Mouse (Mus musculus) erythroblast, embryonic 14.5 days (primary cell): ENCODE measurements around the gene Hmgcs2. TPM values are rescaled to one million over a fixed set of nuclear protein-coding genes. Genes with fewer than 3 reads are reported as not detected.

Experiments
- H3K27me3 ChIP-seq: 2 replicates; pipeline ENCODE4 v1.6.1; 2012; ENCODE audit warnings: inconsistent platforms; ENCODE audit not compliant: control insufficient read depth
- H3K36me3 ChIP-seq: 2 replicates; pipeline ENCODE4 v1.6.1; 2012; ENCODE audit warnings: mild to moderate bottlenecking, inconsistent platforms; ENCODE audit not compliant: control insufficient read depth
- H3K4me1 ChIP-seq: 2 replicates; pipeline ENCODE4 v1.6.1; 2012; ENCODE audit warnings: inconsistent platforms; ENCODE audit not compliant: control insufficient read depth
- H3K4me3 ChIP-seq: replicated peaks from 2 replicates; pipeline ENCODE3; 2012; ENCODE audit warnings: moderate library complexity, mild to moderate bottlenecking, inconsistent platforms
- H3K9me3 ChIP-seq: 2 replicates; pipeline ENCODE4 v1.6.1; 2012; ENCODE audit warnings: low read length, inconsistent platforms, mixed read lengths; ENCODE audit not compliant: control insufficient read depth
- GATA1 ChIP-seq: IDR thresholded peaks from 2 replicates; pipeline ENCODE4 v1.6.1; 2012; ENCODE audit warnings: low read length, inconsistent platforms, mixed read lengths
- TAL1 ChIP-seq: IDR thresholded peaks from 3 replicates; pipeline ENCODE4 v1.6.1; 2012; ENCODE audit warnings: low read length, inconsistent platforms, mixed read lengths
- polyA plus RNA-seq: library from polyadenylated mRNA; stranded (reverse); fragments of >175 nt; gene quantifications from 2 replicates; pipeline ENCODE4 v1.2.3, GENCODE M21; 2012

Gene Hmgcs2
- polyA plus RNA-seq, 1 experiment: 0.08 TPM

GRCm38 (mm10) chr3:98267249-98267651, 13.0 kb upstream of the Hmgcs2 start:
- H3K36me3 ChIP-seq: no peaks in the 10 kb centered on the region
- no peaks in the 10 kb centered on the region for H3K4me1 ChIP-seq
- no peaks in the 10 kb centered on the region for H3K27me3 ChIP-seq
- no peak for TF ChIP-seq GATA1
- no peak overlapping the region for H3K4me3 ChIP-seq
- H3K9me3 ChIP-seq: no peaks in the 10 kb centered on the region

GRCm38 (mm10) chr3:98273623-98274398, 6.4 kb upstream of the Hmgcs2 start:
- H3K27me3 ChIP-seq: no peaks in the 10 kb centered on the region
- H3K4me1 ChIP-seq: peaks cover 3% of the 10 kb centered on the region; the same call in 1 of the 2 replicates
- H3K9me3 ChIP-seq: no peaks in the 10 kb centered on the region
- TF ChIP-seq GATA1: no peak
- no peaks in the 10 kb centered on the region for H3K36me3 ChIP-seq
- no peak overlapping the region for H3K4me3 ChIP-seq

- H3K36me3 ChIP-seq: no peaks in the 10 kb centered on the region; the same call in 1 of the 2 replicates
- no peak for TF ChIP-seq TAL1
- TF ChIP-seq GATA1: no peak
- no peaks in the 10 kb centered on the region for H3K9me3 ChIP-seq
- peaks cover 7% of the 10 kb centered on the region for H3K4me1 ChIP-seq
- no peak overlapping the region for H3K4me3 ChIP-seq
- no peaks in the 10 kb centered on the region for H3K27me3 ChIP-seq
Measured at GRCm38 (mm10) chr3:98279682-98280081, 553 bp upstream of the Hmgcs2 start.

DNA sequence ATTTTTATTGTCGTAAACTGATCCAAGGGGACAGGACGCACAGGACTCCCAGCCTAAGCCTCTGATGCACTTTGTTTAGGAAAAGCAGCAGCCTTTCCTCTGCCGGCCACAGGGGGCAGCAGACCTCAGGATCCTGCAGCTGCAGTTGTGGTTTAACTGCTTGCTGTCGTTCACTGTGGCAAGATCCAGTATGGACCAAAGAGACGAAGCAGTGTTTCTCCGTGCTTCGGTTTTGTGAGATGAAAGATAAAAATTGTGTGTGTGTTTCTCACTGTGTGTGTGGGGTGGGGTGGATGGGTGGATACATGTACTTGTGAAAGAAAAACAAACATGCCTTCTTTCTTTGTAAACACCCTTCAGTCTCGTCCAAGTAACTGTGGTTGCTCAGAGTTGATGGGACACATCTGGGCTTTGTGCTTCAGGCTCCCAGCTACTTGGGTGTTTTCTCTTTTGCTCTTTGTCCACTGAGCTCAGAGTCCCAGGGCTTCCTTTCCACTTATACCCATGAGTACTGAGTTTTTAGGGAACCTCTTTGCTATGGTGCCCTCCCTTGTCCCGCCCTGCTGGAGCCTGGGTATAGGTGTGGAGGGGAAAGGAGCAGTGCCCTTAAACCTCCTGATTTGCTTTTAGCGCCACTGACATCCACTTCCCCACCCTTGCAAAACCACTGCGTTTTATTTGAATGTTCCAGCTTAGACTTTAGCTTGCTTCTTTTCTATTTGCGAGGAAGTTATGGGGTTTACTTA, 871 bp downstream of the Hmgcs2 start:
- TF ChIP-seq GATA1: no peak
- TF ChIP-seq TAL1: no peak
- Histone ChIP-seq H3K36me3 (no peaks in the 10 kb centered on the region; the same call in 1 of the 2 replicates), H3K4me3 (peak overlapping the region; percentile 50), H3K27me3 (no peaks in the 10 kb centered on the region), H3K9me3 (no peaks in the 10 kb centered on the region), H3K4me1 (peaks cover 5% of the 10 kb centered on the region)

DNA sequence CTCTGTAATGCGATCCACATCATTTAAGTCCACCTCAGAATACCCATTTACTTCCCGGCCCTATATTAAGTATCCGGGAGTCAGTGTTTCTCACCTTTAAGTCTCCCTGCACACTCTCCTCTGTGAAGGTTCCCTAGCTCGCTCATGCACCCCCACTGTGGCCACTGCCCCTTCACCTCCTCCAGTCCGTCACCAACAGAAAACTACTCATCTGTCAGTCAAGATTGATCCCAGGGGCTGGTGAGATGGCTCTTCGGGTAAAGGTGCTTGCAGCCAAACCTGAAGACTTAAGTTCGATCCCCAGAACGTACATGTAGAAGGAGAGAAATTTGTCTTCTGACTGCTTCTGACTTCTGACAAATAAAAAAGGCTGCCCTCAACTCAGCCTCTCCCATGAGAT, 2.2 kb downstream of the Hmgcs2 start:
- Histone ChIP-seq H3K4me1 (peaks cover 5% of the 10 kb centered on the region), H3K27me3 (no peaks in the 10 kb centered on the region), H3K4me3 (no peak overlapping the region), H3K9me3 (no peaks in the 10 kb centered on the region), H3K36me3 (no peaks in the 10 kb centered on the region; the same call in 1 of the 2 replicates)
- TF ChIP-seq TAL1 (no peak), GATA1 (no peak)

DNA sequence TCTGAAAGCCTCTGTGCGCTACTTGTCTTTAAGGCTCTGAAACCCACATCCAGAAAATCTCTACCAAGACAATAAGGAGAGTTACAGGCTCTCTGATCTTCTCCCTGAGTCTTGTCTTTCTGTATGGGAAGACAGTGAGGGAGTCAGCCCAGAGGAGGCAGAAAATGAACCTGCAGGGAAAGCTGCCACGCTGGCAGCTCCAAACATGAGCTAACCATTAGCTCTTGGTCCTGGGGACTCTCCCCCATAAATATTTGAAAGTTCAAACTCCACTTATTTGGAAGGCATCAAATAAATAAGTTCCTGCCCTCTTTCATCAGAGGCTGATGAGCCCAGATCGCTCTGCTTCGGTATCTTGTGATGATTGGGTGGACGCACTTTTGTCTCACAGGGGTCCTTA, 3.0 kb downstream of the Hmgcs2 start:
- TF ChIP-seq GATA1: no peak
- Histone ChIP-seq H3K9me3 (no peaks in the 10 kb centered on the region), H3K36me3 (no peaks in the 10 kb centered on the region; the same call in 1 of the 2 replicates), H3K4me1 (peaks cover 5% of the 10 kb centered on the region), H3K4me3 (no peak overlapping the region), H3K27me3 (no peaks in the 10 kb centered on the region)

DNA sequence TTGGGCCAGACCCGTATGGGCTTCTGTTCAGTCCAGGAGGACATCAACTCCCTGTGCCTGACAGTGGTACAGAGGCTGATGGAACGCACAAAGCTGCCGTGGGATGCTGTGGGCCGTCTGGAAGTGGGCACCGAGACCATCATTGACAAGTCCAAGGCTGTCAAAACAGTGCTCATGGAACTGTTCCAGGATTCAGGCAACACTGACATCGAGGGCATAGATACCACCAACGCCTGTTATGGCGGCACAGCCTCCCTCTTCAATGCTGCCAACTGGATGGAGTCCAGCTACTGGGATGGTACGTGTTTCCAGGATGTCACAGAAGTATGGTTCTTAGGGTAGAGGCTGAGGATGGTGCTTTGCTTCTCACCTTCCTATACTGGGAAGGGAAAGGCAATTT, 10.8 kb downstream of the Hmgcs2 start:
- Histone ChIP-seq H3K4me3 (no peak overlapping the region), H3K36me3 (peaks cover 9% of the 10 kb centered on the region; the same call in 1 of the 2 replicates), H3K9me3 (no peaks in the 10 kb centered on the region; the same call in 1 of the 2 replicates), H3K4me1 (no peaks in the 10 kb centered on the region), H3K27me3 (no peaks in the 10 kb centered on the region)
- TF ChIP-seq TAL1: no peak
- no peak for TF ChIP-seq GATA1

- Histone ChIP-seq H3K4me1 (no peaks in the 10 kb centered on the region), H3K27me3 (no peaks in the 10 kb centered on the region), H3K36me3 (peaks cover 8% of the 10 kb centered on the region; the same call in 1 of the 2 replicates), H3K9me3 (no peaks in the 10 kb centered on the region; the same call in 1 of the 2 replicates), H3K4me3 (no peak overlapping the region)
- TF ChIP-seq GATA1: no peak
- TF ChIP-seq TAL1: no peak
Measured at GRCm38 (mm10) chr3:98295965-98296364, 15.7 kb downstream of the Hmgcs2 start.

DNA sequence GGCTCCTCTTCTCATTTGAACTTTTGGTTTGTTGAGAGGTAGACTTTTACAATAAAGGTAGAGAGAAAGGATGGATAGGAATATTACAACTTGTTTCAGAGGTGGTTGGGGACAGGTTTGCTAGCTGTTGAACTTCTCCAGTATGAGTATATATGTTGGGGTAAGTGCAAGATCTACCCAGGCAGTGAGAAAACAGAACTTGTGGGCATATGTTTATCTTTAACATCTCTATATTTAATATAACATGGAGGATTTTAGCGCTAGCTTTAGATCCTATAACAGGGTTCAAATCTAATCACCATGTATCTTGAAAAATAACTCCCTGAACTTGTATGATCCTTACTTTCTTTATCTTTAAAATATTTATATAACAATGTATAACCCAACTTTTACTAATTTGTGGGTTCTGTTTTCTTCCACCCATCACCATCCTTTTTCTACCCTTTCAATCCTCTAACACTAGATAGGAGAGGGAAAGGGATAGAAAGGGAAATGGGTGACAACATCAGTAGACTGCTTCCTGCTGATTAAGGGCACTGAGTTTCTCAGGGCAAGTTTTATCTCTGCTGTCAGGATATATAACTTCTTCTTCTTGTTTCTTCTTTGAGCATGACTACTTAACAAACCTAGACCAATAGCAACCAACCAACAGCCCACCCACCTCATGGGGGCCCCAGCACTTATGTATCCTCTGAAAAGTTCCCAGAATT, 19.3 kb downstream of the Hmgcs2 start:
- H3K4me1 ChIP-seq: no peaks in the 10 kb centered on the region
- H3K9me3 ChIP-seq: no peaks in the 10 kb centered on the region
- H3K4me3 ChIP-seq: no peak overlapping the region
- peaks cover 6% of the 10 kb centered on the region; the same call in 1 of the 2 replicates for H3K36me3 ChIP-seq
- no peak for TF ChIP-seq TAL1
- no peak for TF ChIP-seq GATA1
- no peaks in the 10 kb centered on the region for H3K27me3 ChIP-seq
